Mouse (Mus musculus): ENCODE measurements around the gene Gm15155.
"Not testable (repeated sequence)": the region's sequence is repeated elsewhere in the genome, so short reads cannot be mapped to it uniquely, and the experiment has no call there.

Gm15155 gene

GRCm38 (mm10) chrX:156155776-156156175 is 531.2 kb downstream of the Gm15155 start:
- DNase-seq = no peak

GRCm38 (mm10) chrX:156171587-156171986 is 547.0 kb downstream of the Gm15155 start:
- DNase-seq = no peak

DNA sequence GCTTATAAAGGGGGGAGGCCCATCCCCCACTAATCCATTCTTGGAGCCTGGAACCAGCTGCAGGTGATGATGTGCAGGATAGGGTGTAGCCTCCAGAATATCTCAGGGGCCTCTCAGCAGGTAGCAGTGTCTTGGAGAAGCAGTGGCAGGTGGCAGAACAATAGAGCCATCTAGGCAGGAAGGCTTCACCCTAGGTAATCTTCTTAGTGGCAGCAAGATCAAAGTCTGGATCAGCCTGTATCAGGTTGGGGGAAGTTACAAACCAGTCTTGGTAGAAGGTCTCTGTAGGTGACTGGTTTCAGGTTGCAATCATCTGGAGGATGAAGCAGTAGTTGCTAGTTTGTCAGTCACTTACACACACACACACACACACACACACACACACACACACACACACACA is 679.3 kb downstream of the Gm15155 start:
- DNase-seq = not testable (repeated sequence)

All from right cerebral cortex, postnatal 25 days (tissue).